Mouse (Mus musculus) hindbrain, embryonic 13.5 days (tissue): Measurements from ENCODE around the gene Ppp2r5d. TPM values are rescaled to one million over a fixed set of nuclear protein-coding genes. Genes with fewer than 3 reads are reported as not detected.

ENCODE experiments used
- ATAC-seq: fragments of 200-750 bp; cut with Nextera tagmentation; 2 replicates; pipeline ENCODE4 v1.8.0; 2017; ENCODE audit warnings: moderate TSS enrichment; ENCODE audit not compliant: low FRiP score
- H3K27ac ChIP-seq: fragments of 300-500 bp; sonication (generic); 2 replicates; pipeline ENCODE4 v1.5.1; 2015; ENCODE audit warnings: inconsistent platforms, mild to moderate bottlenecking, moderate library complexity
- H3K27me3 ChIP-seq: fragments of 300-500 bp; sonication (generic); 2 replicates; pipeline ENCODE4 v1.6.1; 2015; ENCODE audit warnings: mild to moderate bottlenecking, inconsistent platforms
- H3K36me3 ChIP-seq: fragments of 300-500 bp; sonication (generic); 2 replicates; pipeline ENCODE4 v1.6.1; 2015; ENCODE audit warnings: mild to moderate bottlenecking, inconsistent platforms
- H3K4me1 ChIP-seq: fragments of 300-500 bp; sonication (generic); replicated peaks from 2 replicates; pipeline ENCODE4 v1.6.1; 2015; ENCODE audit warnings: inconsistent platforms
- H3K4me2 ChIP-seq: fragments of 300-500 bp; sonication (generic); 2 replicates; pipeline ENCODE4 v1.6.1; 2015; ENCODE audit warnings: inconsistent platforms, mild to moderate bottlenecking, moderate library complexity
- H3K4me3 ChIP-seq: fragments of 300-500 bp; sonication (generic); 2 replicates; pipeline ENCODE4 v1.5.1; 2015; ENCODE audit warnings: mild to moderate bottlenecking, inconsistent platforms
- H3K9ac ChIP-seq: fragments of 300-500 bp; sonication (generic); 2 replicates; pipeline ENCODE4 v1.6.1; 2015; ENCODE audit warnings: mild to moderate bottlenecking, inconsistent platforms
- H3K9me3 ChIP-seq: fragments of 300-500 bp; sonication (generic); 2 replicates; pipeline ENCODE4 v1.6.1; 2016; ENCODE audit warnings: inconsistent platforms
- WGBS: fragments of 180-500 bp; shearing (Covaris S2); methylation state at CpG from one replicate; pipeline ENCODE4 v1.1.7; 2015; 5-methylcytosine and 5-hydroxymethylcytosine counted together
- polyA plus RNA-seq: library from polyadenylated mRNA; unstranded; fragments of >200 nt; fragmentation: Nextera tagmentation; extraction: Ambion mirVana; gene quantifications from 2 replicates; pipeline ENCODE4 v1.2.1, GENCODE M21; 2015

Ppp2r5d gene
- polyA plus RNA-seq, 1 experiment from 2014 or later = 78.2 TPM

- WGBS = 68% methylated on average over 1 of the region's 1 CpGs
- H3K4me3 ChIP-seq = no peak overlapping the region
- ATAC-seq = no peak
Observed at GRCm38 (mm10) chr17:46694517-46695063, 10.3 kb downstream of the Ppp2r5d start.

GRCm38 (mm10) chr17:46691390-46691789 lies 13.5 kb downstream of the Ppp2r5d start:
- WGBS = 95% methylated on average over 2 of the region's 2 CpGs
- Histone ChIP-seq H3K27me3 (no peaks in the 10 kb centered on the region), H3K9ac (no peak overlapping the region), H3K4me3 (no peak overlapping the region), H3K27ac (no peak overlapping the region), H3K9me3 (no peaks in the 10 kb centered on the region), H3K4me2 (no peak overlapping the region), H3K36me3 (peaks cover 38% of the 10 kb centered on the region), H3K4me1 (no peaks in the 10 kb centered on the region)
- ATAC-seq = no peak

More at GRCm38 (mm10) chr17:46694517-46695063, 10.3 kb downstream of the Ppp2r5d start:
- Histone ChIP-seq H3K36me3 (peaks cover 40% of the 10 kb centered on the region), H3K4me2 (no peak overlapping the region), H3K9me3 (no peaks in the 10 kb centered on the region), H3K9ac (no peak overlapping the region), H3K27ac (no peak overlapping the region), H3K4me1 (no peaks in the 10 kb centered on the region), H3K27me3 (no peaks in the 10 kb centered on the region)

- no peak for ATAC-seq
- Histone ChIP-seq H3K27me3 (no peaks in the 10 kb centered on the region), H3K4me2 (no peak overlapping the region), H3K9me3 (no peaks in the 10 kb centered on the region), H3K27ac (no peak overlapping the region), H3K4me1 (no peaks in the 10 kb centered on the region), H3K9ac (no peak overlapping the region), H3K4me3 (no peak overlapping the region), H3K36me3 (peaks cover 39% of the 10 kb centered on the region)
- 98% methylated on average over 12 of the region's 12 CpGs for WGBS
Observed at GRCm38 (mm10) chr17:46690665-46691064, 14.2 kb downstream of the Ppp2r5d start.

GRCm38 (mm10) chr17:46685913-46686312 lies 19.0 kb downstream of the Ppp2r5d start:
- no peak overlapping the region for H3K4me2 ChIP-seq
- peaks cover 63% of the 10 kb centered on the region for H3K36me3 ChIP-seq
- H3K9me3 ChIP-seq = no peaks in the 10 kb centered on the region
- H3K27ac ChIP-seq = no peak overlapping the region
- 93% methylated on average over 6 of the region's 6 CpGs for WGBS
- ATAC-seq = no peak
- no peaks in the 10 kb centered on the region for H3K27me3 ChIP-seq
- H3K9ac ChIP-seq = no peak overlapping the region
- peaks cover 13% of the 10 kb centered on the region for H3K4me1 ChIP-seq
- no peak overlapping the region for H3K4me3 ChIP-seq

GRCm38 (mm10) chr17:46682654-46683389 lies 22.1 kb downstream of the Ppp2r5d start:
- 84% methylated on average over 16 of the region's 16 CpGs for WGBS
- Histone ChIP-seq H3K27me3 (no peaks in the 10 kb centered on the region), H3K4me3 (no peak overlapping the region), H3K27ac (no peak overlapping the region), H3K4me1 (peaks cover 34% of the 10 kb centered on the region), H3K36me3 (peaks cover 58% of the 10 kb centered on the region), H3K9ac (no peak overlapping the region; the same call in 1 of the 2 replicates), H3K4me2 (no peak overlapping the region), H3K9me3 (no peaks in the 10 kb centered on the region)
- ATAC-seq = no peak

GRCm38 (mm10) chr17:46681466-46682118 lies 23.3 kb downstream of the Ppp2r5d start:
- peak overlapping the region; percentile 87 for H3K4me3 ChIP-seq
- no peaks in the 10 kb centered on the region for H3K27me3 ChIP-seq
- 23% methylated on average over 12 of the region's 12 CpGs for WGBS
- peak; percentile 2; the same call in 1 of the 2 replicates for ATAC-seq
- H3K4me1 ChIP-seq = peaks cover 34% of the 10 kb centered on the region
- H3K9me3 ChIP-seq = no peaks in the 10 kb centered on the region
- H3K4me2 ChIP-seq = peak overlapping the region; percentile 96
- peak overlapping the region; percentile 82 for H3K27ac ChIP-seq
- peaks cover 58% of the 10 kb centered on the region for H3K36me3 ChIP-seq
- H3K9ac ChIP-seq = peak overlapping the region; percentile 82

- H3K4me2 ChIP-seq = peak within 1 kb of the TSS; percentile 96
- H3K27me3 ChIP-seq = no peaks in the 10 kb centered on the region
- peaks cover 58% of the 10 kb centered on the region for H3K36me3 ChIP-seq
- WGBS = under 1% methylated on average over 49 of the region's 49 CpGs
- H3K27ac ChIP-seq = peak within 1 kb of the TSS; percentile 94
- H3K4me1 ChIP-seq = peaks cover 34% of the 10 kb centered on the region
- no peaks in the 10 kb centered on the region for H3K9me3 ChIP-seq
- peak within 1 kb of the TSS; percentile 82 for H3K9ac ChIP-seq
- peak; percentile 97 for ATAC-seq
- H3K4me3 ChIP-seq = peak within 1 kb of the TSS; percentile 87
Observed at GRCm38 (mm10) chr17:46680760-46681373, 24.0 kb downstream of the Ppp2r5d start, which contains the start of gene Klhdc3. TSS of gene Klhdc3 (minus strand) at chr17:46680914.

- Histone ChIP-seq H3K4me1 (peaks cover 34% of the 10 kb centered on the region), H3K9me3 (no peaks in the 10 kb centered on the region), H3K9ac (peak overlapping the region; percentile 75), H3K4me2 (peak overlapping the region; percentile 96), H3K27me3 (no peaks in the 10 kb centered on the region), H3K36me3 (peaks cover 58% of the 10 kb centered on the region), H3K4me3 (peak overlapping the region; percentile 87), H3K27ac (peak overlapping the region; percentile 94)
- peak; percentile 52 for ATAC-seq
- WGBS = under 1% methylated on average over 34 of the region's 34 CpGs
Observed at GRCm38 (mm10) chr17:46679843-46680759, 24.8 kb downstream of the Ppp2r5d start.

GRCm38 (mm10) chr17:46678911-46679310 lies 26.0 kb downstream of the Ppp2r5d start:
- Histone ChIP-seq H3K4me1 (peaks cover 42% of the 10 kb centered on the region), H3K9ac (peak overlapping the region; percentile 75), H3K9me3 (no peaks in the 10 kb centered on the region), H3K4me3 (peak overlapping the region; percentile 87), H3K4me2 (peak overlapping the region; percentile 96), H3K36me3 (peaks cover 54% of the 10 kb centered on the region), H3K27ac (no peak overlapping the region; the same call in 1 of the 2 replicates), H3K27me3 (no peaks in the 10 kb centered on the region)
- 63% methylated on average over 9 of the region's 9 CpGs for WGBS
- no peak for ATAC-seq

- H3K9ac ChIP-seq = peak within 1 kb of the TSS; percentile 75
- ATAC-seq = no peak
- peak within 1 kb of the TSS; percentile 96 for H3K4me2 ChIP-seq
- 88% methylated on average over 9 of the region's 9 CpGs for WGBS
- peaks cover 45% of the 10 kb centered on the region for H3K4me1 ChIP-seq
- no peaks in the 10 kb centered on the region for H3K9me3 ChIP-seq
- peak within 1 kb of the TSS; percentile 87 for H3K4me3 ChIP-seq
- H3K27ac ChIP-seq = peak within 1 kb of the TSS; percentile 94
- H3K36me3 ChIP-seq = peaks cover 49% of the 10 kb centered on the region
- no peaks in the 10 kb centered on the region for H3K27me3 ChIP-seq
Observed at GRCm38 (mm10) chr17:46678416-46678815, 26.5 kb downstream of the Ppp2r5d start, which contains the start of gene Mea1. TSS of gene Mea1 (plus strand) at chr17:46678793.

GRCm38 (mm10) chr17:46674530-46675283 lies 30.2 kb downstream of the Ppp2r5d start:
- ATAC-seq = peak; percentile 43
- peaks cover 37% of the 10 kb centered on the region for H3K4me1 ChIP-seq
- peak overlapping the region; percentile 79 for H3K9ac ChIP-seq
- WGBS = 20% methylated on average over 15 of the region's 15 CpGs
- H3K4me2 ChIP-seq = peak overlapping the region; percentile 92
- no peaks in the 10 kb centered on the region for H3K9me3 ChIP-seq
- H3K27ac ChIP-seq = peak overlapping the region; percentile 80
- H3K4me3 ChIP-seq = peak overlapping the region; percentile 78
- peaks cover 57% of the 10 kb centered on the region for H3K36me3 ChIP-seq
- no peaks in the 10 kb centered on the region for H3K27me3 ChIP-seq
